Mouse (Mus musculus) ES-Bruce4 (cell line): ENCODE measurements around the gene Mesp2.

Source experiments
- EP300 ChIP-seq: IDR thresholded peaks from 2 replicates; pipeline ENCODE4 v1.6.1; 2011; ENCODE audit warnings: low read depth, low read length; ENCODE audit not compliant: insufficient read depth
- POLR2A ChIP-seq: IDR thresholded peaks from one replicate; pipeline ENCODE4 v1.8.1; 2011; ENCODE audit warnings: low read length; ENCODE audit not compliant: insufficient read depth

DNA sequence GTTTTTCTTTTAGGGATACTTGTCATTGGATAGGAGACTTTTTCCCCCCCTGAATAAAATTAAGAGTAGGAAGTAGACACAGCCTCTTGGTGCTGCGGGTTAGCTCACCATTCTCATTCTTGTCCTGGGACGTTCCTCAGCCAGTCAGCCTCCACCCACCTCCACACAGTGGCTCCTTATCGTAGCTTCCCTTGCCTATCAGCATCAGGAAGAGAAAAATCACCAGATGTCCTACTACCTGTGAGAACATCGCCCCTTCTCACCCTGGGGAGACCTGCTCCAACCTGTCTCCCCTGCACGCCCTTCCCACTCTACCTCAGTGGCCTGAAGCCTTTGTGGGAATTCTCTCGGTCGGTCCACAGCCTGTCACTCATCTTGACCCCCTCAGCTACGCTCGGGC, 50.3 kb downstream of the Mesp2 start, which contains the start of gene Anpep:
- TF ChIP-seq POLR2A (no peak), EP300 (no peak)
